Mouse (Mus musculus) ES-E14 (cell line): Measurements from ENCODE around the gene Zdhhc8. TPM values are rescaled to one million over a fixed set of nuclear protein-coding genes. Genes with fewer than 3 reads are reported as not detected.
"Not testable (repeated sequence)": the region's sequence is repeated elsewhere in the genome, so short reads cannot be mapped to it uniquely, and the experiment has no call there.

Experiments used
- DNase-seq: peaks from one replicate; pipeline ENCODE4 v3.0.0-alpha.2; 2013; ENCODE audit warnings: low read depth, low spot score
- H3K27ac ChIP-seq: 2 replicates; pipeline ENCODE4 v1.5.1; 2012; ENCODE audit warnings: low read depth, mild to moderate bottlenecking, low read length, moderate library complexity, mixed read lengths; ENCODE audit not compliant: poor library complexity, insufficient read depth, severe bottlenecking
- H3K36me3 ChIP-seq: 2 replicates; pipeline ENCODE4 v1.6.1; 2012; ENCODE audit warnings: mild to moderate bottlenecking, low read length, moderate library complexity, mixed read lengths; ENCODE audit not compliant: control insufficient read depth, poor library complexity, insufficient read depth, severe bottlenecking
- H3K4me1 ChIP-seq, 2 experiments: fragments of 150-350 bp in 1 of 2; sonication (generic) in 1 of 2; 2 replicates each; pipeline ENCODE4 v1.6.1; 2012; ENCODE audit warnings: low read length in 2 of 2, mild to moderate bottlenecking in 1 of 2, mixed read lengths in 1 of 2; ENCODE audit not compliant: control insufficient read depth in 2 of 2, insufficient read depth in 2 of 2, poor library complexity in 1 of 2
- H3K4me3 ChIP-seq, 2 experiments: fragments of 150-350 bp in 1 of 2; sonication (generic) in 1 of 2; 2 replicates each; pipeline ENCODE4 v1.5.1; 2012; ENCODE audit warnings: low read length in 2 of 2, low read depth in 1 of 2, mild to moderate bottlenecking in 1 of 2, mixed read lengths in 1 of 2; ENCODE audit not compliant: insufficient read depth in 1 of 2, poor library complexity in 1 of 2, severe bottlenecking in 1 of 2
- H3K9ac ChIP-seq: 2 replicates; pipeline ENCODE4 v1.6.1; 2012; ENCODE audit warnings: low read depth, mild to moderate bottlenecking, low read length, mixed read lengths; ENCODE audit not compliant: poor library complexity, insufficient read depth, severe bottlenecking
- H3K9me3 ChIP-seq: fragments of 150-350 bp; sonication (generic); 2 replicates; pipeline ENCODE4 v1.6.1; 2012; ENCODE audit warnings: low read depth, mild to moderate bottlenecking, low read length; ENCODE audit not compliant: control insufficient read depth, insufficient read depth
- CHD2 ChIP-seq: IDR thresholded peaks from 2 replicates; pipeline ENCODE4 v1.6.1; 2014; ENCODE audit warnings: mild to moderate bottlenecking, low read depth, low read length, inconsistent platforms
- HCFC1 ChIP-seq: IDR thresholded peaks from 2 replicates; pipeline ENCODE4 v1.6.1; 2012; ENCODE audit warnings: low read length, inconsistent platforms, borderline replicate concordance; ENCODE audit not compliant: insufficient read depth
- MAFK ChIP-seq: IDR thresholded peaks from 2 replicates; pipeline ENCODE4 v1.6.1; 2014; ENCODE audit warnings: mild to moderate bottlenecking, low read depth, low read length, inconsistent platforms; ENCODE audit not compliant: insufficient read depth
- ZC3H11A ChIP-seq: IDR thresholded peaks from 2 replicates; pipeline ENCODE4 v1.6.1; 2012; ENCODE audit warnings: low read depth, mild to moderate bottlenecking, inconsistent platforms, low read length, borderline replicate concordance
- ZNF384 ChIP-seq: IDR thresholded peaks from 2 replicates; pipeline ENCODE4 v1.6.1; 2012; ENCODE audit warnings: low read depth, low read length, inconsistent platforms
- in situ Hi-C, 2 experiments: fragments of 600-800 bp; cut with MboI; formaldehyde crosslinking; loops; one replicate each; pipeline ENCODE4 v1.15.1; 2025; ENCODE audit warnings: low sequenced_read_pairs in 2 of 2, inconsistent platforms in 1 of 2; ENCODE audit not compliant: unreplicated experiment in 2 of 2
- total RNA-seq: library from RNA; depleted of rRNA; stranded (reverse); fragments of 300-350 nt; gene quantifications from 2 replicates; pipeline ENCODE4 v1.2.3, GENCODE M21; 2012

The Zdhhc8 gene
- total RNA-seq, 1 experiment = 17.0 TPM

DNA sequence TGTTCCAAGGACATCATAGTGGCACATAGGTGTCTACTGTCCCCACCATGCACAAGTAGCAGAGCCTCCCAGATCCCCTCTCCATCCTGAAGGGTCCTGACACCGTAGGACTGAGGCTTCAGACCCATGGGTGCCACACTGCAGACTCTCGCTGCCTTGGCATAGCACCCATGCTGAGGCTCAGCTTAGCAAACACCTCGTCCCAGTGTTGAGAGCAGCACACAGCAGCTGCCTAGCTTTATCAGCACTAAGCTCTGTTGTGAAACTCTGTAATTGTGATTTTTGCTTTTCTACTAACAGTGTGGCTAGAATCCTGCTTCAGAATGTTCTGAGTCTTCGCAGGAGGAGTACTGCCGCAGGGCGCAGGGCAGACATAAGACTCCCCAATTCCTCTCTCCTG lies 37.1 kb downstream of the Zdhhc8 start:
- DNase-seq = no peak
- in situ Hi-C loops = no loop called here
- TF ChIP-seq ZC3H11A (no peak), HCFC1 (no peak), MAFK (no peak), ZNF384 (no peak), CHD2 (no peak)
- H3K4me1 ChIP-seq = peaks cover 3 to 8% of the 10 kb centered on the region in 2 experiments; a peak in 1 of 4 replicates
- H3K4me3 ChIP-seq = no peak overlapping the region
- H3K36me3 ChIP-seq = no peaks in the 10 kb centered on the region
- no peaks in the 10 kb centered on the region for H3K9me3 ChIP-seq
- no peak overlapping the region for H3K9ac ChIP-seq
- H3K27ac ChIP-seq = no peak overlapping the region

DNA sequence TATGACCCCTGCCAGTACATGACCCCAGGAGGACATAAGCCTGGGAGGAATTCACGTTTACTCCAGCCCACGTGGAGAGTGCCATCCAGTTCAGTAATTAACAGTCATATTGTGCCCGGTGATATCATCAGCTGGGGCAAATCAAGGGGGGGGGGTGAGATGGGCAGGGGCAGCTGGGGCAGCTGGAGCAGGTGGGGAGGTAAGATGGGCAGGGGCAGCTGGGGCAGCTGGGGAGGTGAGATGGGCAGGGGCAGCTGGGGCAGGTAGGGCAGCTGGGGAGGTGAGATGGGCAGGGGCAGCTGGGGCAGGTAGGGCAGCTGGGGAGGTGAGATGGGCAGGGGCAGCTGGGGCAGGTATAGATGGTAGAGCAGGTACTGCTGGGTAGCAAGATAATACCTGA lies 39.4 kb downstream of the Zdhhc8 start:
- H3K27ac ChIP-seq, H3K9me3 ChIP-seq, DNase-seq, H3K9ac ChIP-seq, H3K36me3 ChIP-seq, H3K4me3 ChIP-seq, in situ Hi-C loops, H3K4me1 ChIP-seq: not testable (repeated sequence)

DNA sequence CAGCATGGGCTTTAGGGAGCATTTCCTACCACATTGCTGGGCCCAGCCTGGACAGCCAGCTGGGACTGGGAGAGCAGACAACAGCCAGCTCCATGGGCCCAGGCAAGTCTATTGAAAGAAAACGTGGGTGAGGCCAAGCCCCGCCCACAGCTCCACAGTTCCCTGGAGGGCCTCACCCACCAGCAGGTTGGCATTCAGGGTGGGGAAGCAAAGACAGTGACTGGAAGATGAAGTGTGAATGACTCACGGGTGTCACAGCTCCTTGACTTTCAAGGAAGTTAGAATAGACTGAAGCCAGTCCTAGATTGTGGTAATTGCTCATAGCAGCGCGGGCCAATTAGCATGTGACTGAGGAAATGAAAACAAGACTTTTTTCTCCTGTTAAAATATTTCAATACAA lies 39.9 kb downstream of the Zdhhc8 start:
- DNase-seq = no peak
- Histone ChIP-seq H3K36me3 (no peaks in the 10 kb centered on the region), H3K4me1 (peaks cover 3 to 8% of the 10 kb centered on the region in 2 experiments; a peak in 1 of 4 replicates), H3K9me3 (no peaks in the 10 kb centered on the region), H3K27ac (no peak overlapping the region), H3K9ac (no peak overlapping the region), H3K4me3 (no peak overlapping the region)
- TF ChIP-seq ZNF384 = no peak
- no peak for TF ChIP-seq CHD2
- no peak for TF ChIP-seq HCFC1
- TF ChIP-seq MAFK = no peak
- no peak for TF ChIP-seq ZC3H11A
- in situ Hi-C loops = no loop called here

DNA sequence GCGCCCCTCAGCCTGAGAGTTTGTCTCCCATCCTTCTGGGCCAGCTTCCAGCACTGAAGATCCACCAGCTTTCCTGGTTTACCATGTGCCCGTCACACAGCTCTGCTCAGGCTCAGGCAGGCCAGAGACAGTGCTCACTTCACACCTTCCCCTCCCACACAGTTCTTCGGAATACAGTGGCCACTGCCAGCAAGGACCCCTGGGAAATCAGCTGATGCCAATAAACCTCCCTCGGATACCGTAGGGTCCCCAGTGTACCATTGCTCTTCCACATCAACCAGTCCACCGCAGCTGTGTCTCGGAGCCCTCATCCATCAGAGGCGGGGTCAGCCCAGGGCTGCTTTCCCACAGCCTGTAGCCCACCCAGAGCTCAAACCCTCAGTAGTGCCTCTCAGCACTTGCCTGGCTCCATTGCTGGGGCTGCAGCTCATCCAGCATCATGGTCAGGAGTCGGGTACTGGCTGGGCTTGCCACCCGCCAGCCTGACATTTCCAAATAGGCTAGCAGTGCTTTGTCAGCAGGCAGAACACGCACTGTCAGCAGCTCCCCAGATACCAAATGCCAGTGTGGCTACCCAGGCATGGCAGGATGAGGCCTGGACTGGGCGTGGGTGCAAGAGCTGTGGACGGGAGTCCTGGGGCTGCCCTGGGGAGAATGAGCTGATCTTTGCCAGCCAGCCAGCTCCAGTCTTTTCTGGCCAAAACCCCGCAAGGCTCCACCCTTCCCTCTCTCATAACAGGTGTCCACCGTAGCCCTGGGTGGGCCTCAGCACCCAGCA lies 40.5 kb downstream of the Zdhhc8 start:
- TF ChIP-seq ZC3H11A (no peak), CHD2 (no peak), ZNF384 (no peak), MAFK (no peak), HCFC1 (no peak)
- in situ Hi-C loops = no loop called here
- no peak for DNase-seq
- Histone ChIP-seq H3K36me3 (no peaks in the 10 kb centered on the region), H3K4me1 (peaks cover 3 to 8% of the 10 kb centered on the region in 2 experiments; a peak in 1 of 4 replicates), H3K9ac (no peak overlapping the region), H3K4me3 (no peak overlapping the region), H3K27ac (no peak overlapping the region), H3K9me3 (no peaks in the 10 kb centered on the region)

DNA sequence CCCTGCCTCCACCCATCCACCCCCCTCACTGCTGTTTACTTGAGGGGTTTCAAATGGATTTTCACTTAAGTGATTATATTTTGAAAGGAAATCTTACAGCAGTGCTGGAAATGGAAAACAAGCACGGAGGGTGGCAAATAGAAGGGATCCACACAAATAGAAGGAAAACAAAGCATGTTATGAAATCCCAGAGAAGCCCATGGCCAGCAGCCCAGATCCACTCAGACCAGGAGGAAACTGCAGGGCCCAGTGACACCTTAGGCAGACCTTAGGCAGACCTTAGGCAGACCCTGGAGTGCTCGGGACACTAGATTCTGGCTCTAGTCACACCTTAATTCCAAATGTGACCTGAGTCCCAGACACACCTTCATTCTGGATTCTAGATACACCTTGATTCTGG lies 43.9 kb downstream of the Zdhhc8 start:
- Histone ChIP-seq H3K4me1 (peaks cover 3 to 8% of the 10 kb centered on the region in 2 experiments; a peak in 1 of 4 replicates), H3K9me3 (no peaks in the 10 kb centered on the region), H3K27ac (no peak overlapping the region), H3K4me3 (no peak overlapping the region), H3K9ac (no peak overlapping the region), H3K36me3 (no peaks in the 10 kb centered on the region)
- TF ChIP-seq ZC3H11A (no peak), CHD2 (no peak), MAFK (no peak), HCFC1 (no peak), ZNF384 (no peak)
- DNase-seq = no peak
- in situ Hi-C loops = no loop called here
